Mouse (Mus musculus) bone marrow macrophage, adult 2 months (primary cell): Measurements from ENCODE around the gene AU040320.

Source experiments
- CTCF ChIP-seq: IDR thresholded peaks from 2 replicates; pipeline ENCODE4 v1.5.1; 2012; ENCODE audit warnings: low read depth, mild to moderate bottlenecking, low read length, moderate library complexity
- POLR2A ChIP-seq: IDR thresholded peaks from 2 replicates; pipeline ENCODE4 v1.6.1; 2012; ENCODE audit warnings: mild to moderate bottlenecking, low read depth, low read length, borderline replicate concordance

DNA sequence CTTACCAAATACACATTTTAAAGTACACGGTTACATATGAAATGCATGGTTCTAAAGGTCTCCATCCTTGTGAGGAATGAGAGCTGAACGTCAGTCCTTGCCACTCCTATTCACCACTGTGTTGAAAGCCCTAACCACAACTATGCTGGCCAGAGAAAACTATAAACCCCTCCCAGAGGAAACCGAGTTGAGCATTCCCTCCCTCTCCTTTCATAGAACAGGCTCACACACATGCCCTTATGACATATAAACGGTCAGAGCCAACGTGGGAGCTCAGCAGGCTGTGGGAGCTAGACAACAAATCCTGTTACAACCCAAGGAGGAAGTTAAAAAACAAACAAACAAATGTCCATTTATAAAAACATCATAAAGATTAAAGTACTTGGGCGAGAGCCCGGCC lies 119.4 kb downstream of the AU040320 start:
- TF ChIP-seq POLR2A (no peak), CTCF (no peak)
